Mouse (Mus musculus): ENCODE measurements around the gene Acsm1. TPM values are rescaled to one million over a fixed set of nuclear protein-coding genes. Genes with fewer than 3 reads are reported as not detected.

Acsm1 gene
- polyA plus RNA-seq, 1 experiment from 2014 or later = 0.35 TPM

- Histone ChIP-seq H3K36me3 (ENCODE audit: control insufficient read depth, insufficient read depth, low read length) (no peaks in the 10 kb centered on the region), H3K27me3 (ENCODE audit: control insufficient read depth, insufficient read depth, low read length) (no peaks in the 10 kb centered on the region), H3K4me3 (ENCODE audit: low read length) (no peak overlapping the region), H3K4me1 (ENCODE audit: control insufficient read depth, insufficient read depth, low read length) (no peaks in the 10 kb centered on the region), H3K4me2 (replicated peaks; ENCODE audit: low read depth, low read length) (no peak overlapping the region), H3K27ac (ENCODE audit: low read depth, low read length) (no peak overlapping the region), H3K9me3 (ENCODE audit: control insufficient read depth, low read length) (no peaks in the 10 kb centered on the region), H3K9ac (ENCODE audit: low read depth, low read length) (no peak overlapping the region)
- ATAC-seq (ENCODE audit: low FRiP score, low TSS enrichment) = no peak
- 78% methylated on average over 5 of the region's 5 CpGs for WGBS
Observed at GRCm38 (mm10) chr7:119642307-119642706, 35.5 kb downstream of the Acsm1 start.

GRCm38 (mm10) chr7:119667893-119668292 lies 61.1 kb downstream of the Acsm1 start:
- H3K27me3 ChIP-seq (ENCODE audit: control insufficient read depth, insufficient read depth, low read length) = no peaks in the 10 kb centered on the region
- WGBS = 88% methylated on average over 3 of the region's 3 CpGs
- H3K36me3 ChIP-seq (ENCODE audit: control insufficient read depth, insufficient read depth, low read length) = no peaks in the 10 kb centered on the region
- no peaks in the 10 kb centered on the region for H3K4me1 ChIP-seq (ENCODE audit: control insufficient read depth, insufficient read depth, low read length)
- no peaks in the 10 kb centered on the region for H3K9me3 ChIP-seq (ENCODE audit: control insufficient read depth, low read length)
- no peak overlapping the region for H3K9ac ChIP-seq (ENCODE audit: low read depth, low read length)
- no peak overlapping the region for H3K4me2 ChIP-seq (replicated peaks; ENCODE audit: low read depth, low read length)
- no peak for ATAC-seq (ENCODE audit: low FRiP score, low TSS enrichment)
- H3K4me3 ChIP-seq (ENCODE audit: low read length) = no peak overlapping the region
- H3K27ac ChIP-seq (ENCODE audit: low read depth, low read length) = no peak overlapping the region

GRCm38 (mm10) chr7:119670395-119670794 lies 63.6 kb downstream of the Acsm1 start:
- H3K9me3 ChIP-seq (ENCODE audit: control insufficient read depth, low read length) = no peaks in the 10 kb centered on the region
- H3K9ac ChIP-seq (ENCODE audit: low read depth, low read length) = no peak overlapping the region
- no peaks in the 10 kb centered on the region for H3K27me3 ChIP-seq (ENCODE audit: control insufficient read depth, insufficient read depth, low read length)
- ATAC-seq (ENCODE audit: low FRiP score, low TSS enrichment) = no peak
- no peaks in the 10 kb centered on the region for H3K4me1 ChIP-seq (ENCODE audit: control insufficient read depth, insufficient read depth, low read length)
- WGBS = 66% methylated on average over 5 of the region's 5 CpGs
- H3K27ac ChIP-seq (ENCODE audit: low read depth, low read length) = no peak overlapping the region
- no peak overlapping the region for H3K4me3 ChIP-seq (ENCODE audit: low read length)
- H3K36me3 ChIP-seq (ENCODE audit: control insufficient read depth, insufficient read depth, low read length) = no peaks in the 10 kb centered on the region
- H3K4me2 ChIP-seq (replicated peaks; ENCODE audit: low read depth, low read length) = no peak overlapping the region

- ATAC-seq (ENCODE audit: low FRiP score, low TSS enrichment) = no peak
- Histone ChIP-seq H3K27ac (ENCODE audit: low read depth, low read length) (no peak overlapping the region), H3K36me3 (ENCODE audit: control insufficient read depth, insufficient read depth, low read length) (no peaks in the 10 kb centered on the region), H3K9me3 (ENCODE audit: control insufficient read depth, low read length) (no peaks in the 10 kb centered on the region), H3K27me3 (ENCODE audit: control insufficient read depth, insufficient read depth, low read length) (no peaks in the 10 kb centered on the region), H3K4me1 (ENCODE audit: control insufficient read depth, insufficient read depth, low read length) (no peaks in the 10 kb centered on the region), H3K4me2 (replicated peaks; ENCODE audit: low read depth, low read length) (no peak overlapping the region), H3K9ac (ENCODE audit: low read depth, low read length) (no peak overlapping the region), H3K4me3 (ENCODE audit: low read length) (no peak overlapping the region)
- 46% methylated on average over 6 of the region's 6 CpGs for WGBS
Observed at GRCm38 (mm10) chr7:119670925-119671324, 64.1 kb downstream of the Acsm1 start.

- H3K9ac ChIP-seq (ENCODE audit: low read depth, low read length) = no peak overlapping the region
- ATAC-seq (ENCODE audit: low FRiP score, low TSS enrichment) = peak; percentile 78
- 19% methylated on average over 6 of the region's 6 CpGs for WGBS
Observed at GRCm38 (mm10) chr7:119673465-119673864, 66.6 kb downstream of the Acsm1 start.

GRCm38 (mm10) chr7:119680107-119680506 lies 73.3 kb downstream of the Acsm1 start:
- Histone ChIP-seq H3K27me3 (ENCODE audit: control insufficient read depth, insufficient read depth, low read length) (no peaks in the 10 kb centered on the region), H3K4me2 (replicated peaks; ENCODE audit: low read depth, low read length) (no peak overlapping the region), H3K4me1 (ENCODE audit: control insufficient read depth, insufficient read depth, low read length) (no peaks in the 10 kb centered on the region), H3K27ac (ENCODE audit: low read depth, low read length) (no peak overlapping the region), H3K4me3 (ENCODE audit: low read length) (no peak overlapping the region), H3K9ac (ENCODE audit: low read depth, low read length) (no peak overlapping the region), H3K9me3 (ENCODE audit: control insufficient read depth, low read length) (no peaks in the 10 kb centered on the region), H3K36me3 (ENCODE audit: control insufficient read depth, insufficient read depth, low read length) (no peaks in the 10 kb centered on the region)
- WGBS = 82% methylated on average over 8 of the region's 8 CpGs
- ATAC-seq (ENCODE audit: low FRiP score, low TSS enrichment) = no peak

More at GRCm38 (mm10) chr7:119673465-119673864, 66.6 kb downstream of the Acsm1 start:
- H3K4me2 ChIP-seq (replicated peaks; ENCODE audit: low read depth, low read length) = no peak overlapping the region
- H3K4me3 ChIP-seq (ENCODE audit: low read length) = no peak overlapping the region
- no peaks in the 10 kb centered on the region for H3K36me3 ChIP-seq (ENCODE audit: control insufficient read depth, insufficient read depth, low read length)
- H3K9me3 ChIP-seq (ENCODE audit: control insufficient read depth, low read length) = no peaks in the 10 kb centered on the region
- no peak overlapping the region for H3K27ac ChIP-seq (ENCODE audit: low read depth, low read length)
- no peaks in the 10 kb centered on the region for H3K27me3 ChIP-seq (ENCODE audit: control insufficient read depth, insufficient read depth, low read length)
- no peaks in the 10 kb centered on the region for H3K4me1 ChIP-seq (ENCODE audit: control insufficient read depth, insufficient read depth, low read length)

GRCm38 (mm10) chr7:119682699-119683098 lies 75.9 kb downstream of the Acsm1 start:
- H3K9me3 ChIP-seq (ENCODE audit: control insufficient read depth, low read length) = no peaks in the 10 kb centered on the region
- no peak overlapping the region for H3K27ac ChIP-seq (ENCODE audit: low read depth, low read length)
- no peak overlapping the region for H3K9ac ChIP-seq (ENCODE audit: low read depth, low read length)
- H3K27me3 ChIP-seq (ENCODE audit: control insufficient read depth, insufficient read depth, low read length) = no peaks in the 10 kb centered on the region
- H3K4me1 ChIP-seq (ENCODE audit: control insufficient read depth, insufficient read depth, low read length) = no peaks in the 10 kb centered on the region
- no peak overlapping the region for H3K4me2 ChIP-seq (replicated peaks; ENCODE audit: low read depth, low read length)
- H3K36me3 ChIP-seq (ENCODE audit: control insufficient read depth, insufficient read depth, low read length) = no peaks in the 10 kb centered on the region
- no peak for ATAC-seq (ENCODE audit: low FRiP score, low TSS enrichment)
- 74% methylated on average over 4 of the region's 4 CpGs for WGBS
- no peak overlapping the region for H3K4me3 ChIP-seq (ENCODE audit: low read length)

GRCm38 (mm10) chr7:119689726-119690125 lies 82.9 kb downstream of the Acsm1 start, which contains the start of gene Acsm4:
Gene Acsm4, plus strand, starts transcription at chr7:119690026.
- Histone ChIP-seq H3K4me1 (ENCODE audit: control insufficient read depth, insufficient read depth, low read length) (no peaks in the 10 kb centered on the region), H3K27ac (ENCODE audit: low read depth, low read length) (no peak within 1 kb of the TSS), H3K4me3 (ENCODE audit: low read length) (no peak within 1 kb of the TSS), H3K27me3 (ENCODE audit: control insufficient read depth, insufficient read depth, low read length) (no peaks in the 10 kb centered on the region), H3K36me3 (ENCODE audit: control insufficient read depth, insufficient read depth, low read length) (no peaks in the 10 kb centered on the region), H3K4me2 (replicated peaks; ENCODE audit: low read depth, low read length) (no peak within 1 kb of the TSS), H3K9me3 (ENCODE audit: control insufficient read depth, low read length) (no peaks in the 10 kb centered on the region), H3K9ac (ENCODE audit: low read depth, low read length) (no peak within 1 kb of the TSS)
- no peak for ATAC-seq (ENCODE audit: low FRiP score, low TSS enrichment)
- WGBS = 79% methylated on average over 5 of the region's 5 CpGs

- ATAC-seq (ENCODE audit: low FRiP score, low TSS enrichment) = no peak
- Histone ChIP-seq H3K4me3 (ENCODE audit: low read length) (no peak overlapping the region), H3K4me1 (ENCODE audit: control insufficient read depth, insufficient read depth, low read length) (no peaks in the 10 kb centered on the region), H3K9me3 (ENCODE audit: control insufficient read depth, low read length) (no peaks in the 10 kb centered on the region), H3K9ac (ENCODE audit: low read depth, low read length) (no peak overlapping the region), H3K4me2 (replicated peaks; ENCODE audit: low read depth, low read length) (no peak overlapping the region), H3K27me3 (ENCODE audit: control insufficient read depth, insufficient read depth, low read length) (no peaks in the 10 kb centered on the region), H3K27ac (ENCODE audit: low read depth, low read length) (no peak overlapping the region), H3K36me3 (ENCODE audit: control insufficient read depth, insufficient read depth, low read length) (no peaks in the 10 kb centered on the region)
- WGBS = 80% methylated on average over 4 of the region's 4 CpGs
Observed at GRCm38 (mm10) chr7:119692302-119692701, 85.5 kb downstream of the Acsm1 start.
